Mouse (Mus musculus) midbrain, embryonic 11.5 days (tissue): ENCODE data around the gene Kif1b. TPM values are rescaled to one million over a fixed set of nuclear protein-coding genes. Genes with fewer than 3 reads are reported as not detected.

Experiments
- ATAC-seq: fragments of 200-750 bp; cut with Nextera tagmentation; 2 replicates; pipeline ENCODE4 v1.8.0; 2017; ENCODE audit warnings: moderate TSS enrichment, moderate library complexity; ENCODE audit not compliant: low FRiP score
- DNase-seq: peaks from one replicate; pipeline ENCODE4 v3.0.0; 2015; ENCODE audit warnings: low spot score; ENCODE audit errors: missing footprints
- H3K27ac ChIP-seq: fragments of 300-500 bp; sonication (generic); 2 replicates; pipeline ENCODE4 v1.5.1; 2014; ENCODE audit warnings: low read depth, low read length
- H3K27me3 ChIP-seq: fragments of 300-500 bp; sonication (generic); 2 replicates; pipeline ENCODE4 v1.6.1; 2014; ENCODE audit warnings: mild to moderate bottlenecking, low read length, moderate library complexity, mixed read lengths; ENCODE audit not compliant: control insufficient read depth, insufficient read depth
- H3K36me3 ChIP-seq: fragments of 300-500 bp; sonication (generic); 2 replicates; pipeline ENCODE4 v1.6.1; 2014; ENCODE audit warnings: mild to moderate bottlenecking, low read length, moderate library complexity, mixed read lengths; ENCODE audit not compliant: control insufficient read depth, insufficient read depth
- H3K4me1 ChIP-seq: fragments of 300-500 bp; sonication (generic); 2 replicates; pipeline ENCODE4 v1.6.1; 2014; ENCODE audit warnings: low read length; ENCODE audit not compliant: control insufficient read depth, insufficient read depth
- H3K4me2 ChIP-seq: fragments of 300-500 bp; sonication (generic); 2 replicates; pipeline ENCODE4 v1.6.1; 2014; ENCODE audit warnings: mild to moderate bottlenecking, moderate library complexity
- H3K4me3 ChIP-seq: fragments of 300-500 bp; sonication (generic); 2 replicates; pipeline ENCODE4 v1.5.1; 2014; ENCODE audit warnings: low read depth, low read length
- H3K9ac ChIP-seq: fragments of 300-500 bp; sonication (generic); 2 replicates; pipeline ENCODE4 v1.6.1; 2014; ENCODE audit warnings: low read length
- H3K9me3 ChIP-seq: fragments of 300-500 bp; sonication (generic); 2 replicates; pipeline ENCODE4 v1.6.1; 2016; ENCODE audit warnings: low read length; ENCODE audit not compliant: control insufficient read depth
- WGBS: fragments of 180-500 bp; shearing (Covaris S2); extraction: QIAGEN DNeasy Blood & Tissue Kit; methylation state at CpG from one replicate; pipeline ENCODE4 v1.1.7; 2014; 5-methylcytosine and 5-hydroxymethylcytosine counted together
- polyA plus RNA-seq: library from polyadenylated mRNA; unstranded; fragments of >200 nt; fragmentation: Nextera tagmentation; extraction: Ambion mirVana; gene quantifications from 2 replicates; pipeline ENCODE4 v1.2.1, GENCODE M21; 2014

The Kif1b gene
- polyA plus RNA-seq, 1 experiment from 2014 or later, result 95.0 TPM

DNA sequence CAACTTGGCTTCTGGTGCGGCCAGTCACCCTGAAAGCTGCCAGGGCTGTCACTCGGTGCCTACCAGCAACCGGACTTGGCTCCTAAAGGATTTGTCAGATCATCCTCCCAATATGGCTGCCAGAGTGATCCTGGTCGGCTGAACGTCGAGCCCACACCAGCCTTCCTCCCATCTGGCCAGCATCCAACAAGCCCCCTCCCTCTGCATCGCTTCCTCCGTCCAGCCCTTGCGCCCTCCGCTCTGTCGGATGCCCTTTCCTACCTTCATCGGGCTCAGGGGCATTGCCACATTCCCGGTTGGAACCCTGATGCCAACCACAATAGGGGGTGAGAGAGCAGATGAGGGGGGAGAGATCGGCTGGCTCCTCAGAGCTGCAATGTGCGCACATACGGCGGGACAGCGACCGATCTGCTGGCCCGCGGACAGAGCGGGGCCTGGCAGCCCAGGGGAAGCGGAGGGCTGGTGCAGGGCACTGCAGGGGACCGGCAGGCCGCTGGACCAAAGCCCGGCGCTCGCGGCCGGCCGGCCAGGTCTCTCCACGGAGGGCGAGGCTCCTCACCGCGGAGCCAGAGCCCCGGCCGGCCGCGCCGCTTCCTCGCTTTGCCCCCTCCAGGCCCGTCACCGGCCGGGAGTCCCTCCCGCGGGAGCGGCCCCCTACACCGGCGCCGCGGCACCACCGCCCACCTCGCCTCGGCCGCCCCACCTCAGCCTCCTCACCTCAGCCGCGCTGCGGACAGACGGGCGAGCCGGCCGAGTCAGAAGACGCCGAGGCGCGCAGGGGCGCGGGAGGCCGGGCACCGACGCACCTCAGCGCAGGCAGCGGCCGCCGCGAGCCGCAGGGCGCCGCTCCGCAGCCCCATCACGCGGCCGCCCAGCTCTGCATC is 539 bp downstream of the Kif1b start:
- Histone ChIP-seq H3K27ac (peak overlapping the region; percentile 92), H3K27me3 (no peaks in the 10 kb centered on the region), H3K4me2 (peak overlapping the region; percentile 79), H3K9me3 (no peaks in the 10 kb centered on the region), H3K4me3 (peak overlapping the region; percentile 89), H3K4me1 (peaks cover 39% of the 10 kb centered on the region), H3K9ac (peak overlapping the region; percentile 93), H3K36me3 (no peaks in the 10 kb centered on the region)
- peak; percentile 45 for ATAC-seq
- under 1% methylated on average over 65 of the region's 83 CpGs for WGBS
- peak; percentile 97 for DNase-seq

GRCm38 (mm10) chr4:149305761-149306711 is 1.5 kb downstream of the Kif1b start:
- WGBS, result 38% methylated on average over 14 of the region's 14 CpGs
- Histone ChIP-seq H3K27me3 (no peaks in the 10 kb centered on the region), H3K4me2 (peak overlapping the region; percentile 79), H3K4me1 (peaks cover 39% of the 10 kb centered on the region), H3K27ac (peak overlapping the region; percentile 92), H3K4me3 (peak overlapping the region; percentile 89), H3K36me3 (no peaks in the 10 kb centered on the region), H3K9ac (peak overlapping the region; percentile 93), H3K9me3 (no peaks in the 10 kb centered on the region)
- no peak for DNase-seq
- no peak for ATAC-seq

DNA sequence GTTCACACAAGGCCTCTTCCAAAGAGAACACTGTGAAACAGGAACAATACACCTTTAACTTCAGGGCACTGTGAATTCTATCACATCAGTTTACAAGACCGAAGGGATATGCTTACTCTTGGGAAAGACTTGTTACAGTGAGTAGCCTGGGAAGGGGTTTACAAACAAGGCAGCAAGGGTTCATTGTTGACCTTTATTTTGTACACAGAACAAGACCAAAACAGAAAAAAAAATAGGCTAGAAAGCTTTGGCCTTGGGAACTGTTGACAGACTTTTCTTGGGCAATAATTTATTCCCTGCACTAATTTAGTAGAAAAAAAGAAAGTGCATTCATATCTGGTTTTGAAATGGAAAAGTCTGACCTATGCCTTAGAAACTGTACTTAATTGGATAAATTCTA is 3.0 kb downstream of the Kif1b start:
- no peak for DNase-seq
- peaks cover 39% of the 10 kb centered on the region for H3K4me1 ChIP-seq
- H3K27me3 ChIP-seq, result no peaks in the 10 kb centered on the region
- no peak overlapping the region for H3K9ac ChIP-seq
- H3K4me2 ChIP-seq, result no peak overlapping the region
- no peaks in the 10 kb centered on the region for H3K36me3 ChIP-seq
- no peaks in the 10 kb centered on the region for H3K9me3 ChIP-seq
- H3K27ac ChIP-seq, result no peak overlapping the region
- no peak for ATAC-seq
- WGBS, result 94% methylated on average over 1 of the region's 1 CpGs
- H3K4me3 ChIP-seq, result no peak overlapping the region

GRCm38 (mm10) chr4:149303502-149303901 is 4.0 kb downstream of the Kif1b start:
- 67% methylated on average over 5 of the region's 5 CpGs for WGBS
- no peaks in the 10 kb centered on the region for H3K36me3 ChIP-seq
- H3K27me3 ChIP-seq, result no peaks in the 10 kb centered on the region
- no peak overlapping the region for H3K4me3 ChIP-seq
- ATAC-seq, result no peak
- H3K4me2 ChIP-seq, result no peak overlapping the region
- no peak overlapping the region for H3K9ac ChIP-seq
- DNase-seq, result no peak
- H3K27ac ChIP-seq, result no peak overlapping the region
- no peaks in the 10 kb centered on the region for H3K9me3 ChIP-seq
- H3K4me1 ChIP-seq, result peaks cover 34% of the 10 kb centered on the region

DNA sequence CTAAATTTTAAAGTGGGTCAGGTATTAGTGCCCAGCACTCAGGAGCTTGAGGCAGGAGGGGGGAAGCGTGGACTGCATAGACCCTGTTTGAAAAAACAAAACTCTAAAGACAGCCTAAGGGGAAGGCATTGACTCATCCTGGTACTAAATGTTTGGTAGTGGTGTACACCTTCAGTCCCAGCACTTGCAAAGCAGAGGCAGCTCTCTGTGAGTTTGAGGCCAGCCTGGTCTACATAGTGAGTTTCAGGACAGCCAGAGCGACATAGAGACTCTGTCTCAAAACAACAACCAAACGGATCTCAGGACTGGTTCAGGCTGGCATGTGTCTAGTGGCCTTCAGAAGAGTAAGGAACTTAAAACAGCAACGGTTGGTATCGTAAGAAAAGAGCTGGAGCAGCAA is 4.7 kb downstream of the Kif1b start:
- ATAC-seq, result no peak
- Histone ChIP-seq H3K9ac (no peak overlapping the region), H3K9me3 (no peaks in the 10 kb centered on the region), H3K27ac (no peak overlapping the region), H3K27me3 (no peaks in the 10 kb centered on the region), H3K36me3 (no peaks in the 10 kb centered on the region), H3K4me3 (no peak overlapping the region), H3K4me1 (peaks cover 30% of the 10 kb centered on the region), H3K4me2 (no peak overlapping the region)
- DNase-seq, result no peak
- 90% methylated on average over 5 of the region's 5 CpGs for WGBS

- Histone ChIP-seq H3K4me1 (peaks cover 30% of the 10 kb centered on the region), H3K9ac (no peak overlapping the region), H3K4me2 (no peak overlapping the region), H3K9me3 (no peaks in the 10 kb centered on the region), H3K36me3 (no peaks in the 10 kb centered on the region), H3K27ac (no peak overlapping the region), H3K4me3 (no peak overlapping the region), H3K27me3 (no peaks in the 10 kb centered on the region)
- DNase-seq (no peak), ATAC-seq (no peak)
- 57% methylated on average over 3 of the region's 3 CpGs for WGBS
Observed at GRCm38 (mm10) chr4:149302136-149302535, 5.4 kb downstream of the Kif1b start.

GRCm38 (mm10) chr4:149296501-149296900 is 11.0 kb downstream of the Kif1b start:
- ATAC-seq (no peak), DNase-seq (no peak)
- Histone ChIP-seq H3K9ac (no peak overlapping the region), H3K4me1 (no peaks in the 10 kb centered on the region), H3K4me2 (no peak overlapping the region), H3K36me3 (no peaks in the 10 kb centered on the region), H3K27me3 (no peaks in the 10 kb centered on the region), H3K9me3 (no peaks in the 10 kb centered on the region), H3K27ac (no peak overlapping the region), H3K4me3 (no peak overlapping the region)
- WGBS, result 94% methylated on average over 2 of the region's 2 CpGs

GRCm38 (mm10) chr4:149292984-149293383 is 14.5 kb downstream of the Kif1b start:
- H3K9ac ChIP-seq, result no peak overlapping the region
- DNase-seq (no peak), ATAC-seq (no peak)
- no peaks in the 10 kb centered on the region for H3K27me3 ChIP-seq
- peaks cover 8% of the 10 kb centered on the region; the same call in 1 of the 2 replicates for H3K36me3 ChIP-seq
- no peak overlapping the region for H3K4me3 ChIP-seq
- 88% methylated on average over 5 of the region's 5 CpGs for WGBS
- no peak overlapping the region for H3K4me2 ChIP-seq
- no peak overlapping the region for H3K27ac ChIP-seq
- H3K4me1 ChIP-seq, result no peaks in the 10 kb centered on the region
- no peaks in the 10 kb centered on the region for H3K9me3 ChIP-seq

- Histone ChIP-seq H3K4me3 (no peak overlapping the region), H3K27ac (no peak overlapping the region), H3K9ac (no peak overlapping the region), H3K36me3 (peaks cover 8% of the 10 kb centered on the region; the same call in 1 of the 2 replicates), H3K4me2 (no peak overlapping the region), H3K27me3 (no peaks in the 10 kb centered on the region), H3K9me3 (no peaks in the 10 kb centered on the region), H3K4me1 (no peaks in the 10 kb centered on the region)
- ATAC-seq, result no peak
- 85% methylated on average over 9 of the region's 9 CpGs for WGBS
- no peak for DNase-seq
Observed at GRCm38 (mm10) chr4:149291061-149291460, 16.4 kb downstream of the Kif1b start.
